Mouse (Mus musculus): Measurements from ENCODE around the gene Trmu. TPM values are rescaled to one million over a fixed set of nuclear protein-coding genes. Genes with fewer than 3 reads are reported as not detected.

The Trmu gene
- 59.0 TPM for polyA plus RNA-seq (2017; shearing (Covaris generic))

DNA sequence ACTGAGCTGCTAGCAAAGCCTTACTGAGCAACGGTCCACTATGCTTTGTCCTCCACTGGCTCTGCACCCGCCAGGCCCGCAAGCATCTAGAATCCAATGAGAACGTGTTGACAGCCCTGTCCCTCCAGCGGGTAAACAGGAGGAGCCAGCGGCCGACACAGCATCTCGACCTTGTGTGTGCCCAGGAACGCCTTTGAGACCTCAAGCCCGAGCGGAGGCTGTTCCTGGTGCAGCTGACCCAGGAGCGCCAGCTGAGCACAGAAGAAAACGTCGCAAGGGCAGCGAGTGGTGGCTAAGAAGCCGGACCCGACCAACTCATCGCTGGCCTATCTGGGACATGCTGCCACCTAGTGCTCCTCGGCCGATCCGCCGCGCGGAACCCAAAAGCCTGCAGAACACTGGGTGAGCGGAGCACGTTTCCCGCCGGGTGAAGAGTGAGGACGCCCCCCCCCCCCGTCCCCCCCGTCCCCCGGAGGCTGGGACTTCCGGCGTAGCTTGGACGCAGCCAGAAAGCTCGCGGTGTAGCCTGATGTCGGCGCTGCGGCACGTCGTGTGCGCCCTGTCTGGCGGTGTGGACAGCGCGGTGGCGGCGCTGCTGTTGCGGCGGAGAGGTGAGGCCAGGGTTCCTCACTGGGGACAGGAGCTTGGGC, at the start of gene Trmu:
Trmu (plus strand) TSS at position 465 of the 650 bp plus-strand sequence.

DNA sequence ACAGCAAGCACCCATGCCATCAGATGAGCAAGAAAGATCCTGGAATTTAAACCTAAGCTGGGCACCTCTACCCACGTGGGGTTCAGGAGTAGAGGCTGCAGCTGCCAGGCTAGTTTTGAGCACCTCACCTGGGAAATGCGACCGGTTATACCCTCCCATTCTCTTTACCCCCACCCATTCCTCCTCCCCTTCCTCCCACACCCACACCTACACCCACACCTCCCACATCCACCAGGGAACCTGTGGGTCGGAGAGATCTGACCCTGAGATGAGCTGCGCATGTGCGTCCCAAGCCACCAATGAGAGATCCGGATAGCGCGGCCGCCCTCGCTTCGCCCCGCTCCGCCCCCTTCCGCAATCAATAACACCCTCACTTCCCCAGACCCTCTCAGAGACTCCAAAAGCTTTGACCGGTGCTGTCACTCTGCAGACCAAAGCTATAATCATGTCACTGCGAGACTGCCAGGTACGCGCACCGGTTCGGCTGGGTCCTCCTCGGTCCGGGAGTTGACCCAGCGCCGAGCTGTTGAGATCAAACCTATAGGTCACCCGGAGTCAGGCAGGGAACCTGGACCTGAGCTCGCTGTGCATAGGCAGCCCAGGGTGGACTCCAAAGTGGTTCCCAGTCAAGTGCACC, 47.0 kb upstream of the Trmu start, which contains the start of gene Ttc38:
Ttc38 (plus strand) TSS at position 353 of the 637 bp plus-strand sequence.

GRCm38 (mm10) chr15:85859490-85860031, 19.6 kb upstream of the Trmu start, which contains the start of gene Gtse1:
Gene Gtse1 (plus strand): TSS chr15:85859745.

Other genes starting within 250 kb of the Trmu start
- not detected for gene Ppara, start 144.3 kb upstream of the Trmu start, polyA plus RNA-seq (2017; shearing (Covaris generic))
- 50.3 TPM for gene Cdpf1, start 67.6 kb upstream of the Trmu start, polyA plus RNA-seq (2017; shearing (Covaris generic))
- gene Pkdrej, start 57.6 kb upstream of the Trmu start, polyA plus RNA-seq (2017; shearing (Covaris generic)): not detected
- gene Ttc38, start 47.0 kb upstream of the Trmu start, polyA plus RNA-seq (2017; shearing (Covaris generic)): 27.4 TPM
- gene Gtse1, start 19.6 kb upstream of the Trmu start, polyA plus RNA-seq (2017; shearing (Covaris generic)): 5.3 TPM
- 1.6 TPM for gene Celsr1, start 154.5 kb downstream of the Trmu start, polyA plus RNA-seq (2017; shearing (Covaris generic))
- gene Gramd4, start 178.4 kb downstream of the Trmu start, polyA plus RNA-seq (2017; shearing (Covaris generic)): 25.6 TPM

Data from CD4-positive, CD25-positive, alpha-beta regulatory T cell, adult 9 weeks (primary cell).